Mouse (Mus musculus): ENCODE measurements at regions not wholly inside any gene's neighbourhood (a gene's known extent, or its start where the extent isn't known, plus 50 kb on each side); places are given as distances from the start of the nearest gene placed in this dataset.

DNA sequence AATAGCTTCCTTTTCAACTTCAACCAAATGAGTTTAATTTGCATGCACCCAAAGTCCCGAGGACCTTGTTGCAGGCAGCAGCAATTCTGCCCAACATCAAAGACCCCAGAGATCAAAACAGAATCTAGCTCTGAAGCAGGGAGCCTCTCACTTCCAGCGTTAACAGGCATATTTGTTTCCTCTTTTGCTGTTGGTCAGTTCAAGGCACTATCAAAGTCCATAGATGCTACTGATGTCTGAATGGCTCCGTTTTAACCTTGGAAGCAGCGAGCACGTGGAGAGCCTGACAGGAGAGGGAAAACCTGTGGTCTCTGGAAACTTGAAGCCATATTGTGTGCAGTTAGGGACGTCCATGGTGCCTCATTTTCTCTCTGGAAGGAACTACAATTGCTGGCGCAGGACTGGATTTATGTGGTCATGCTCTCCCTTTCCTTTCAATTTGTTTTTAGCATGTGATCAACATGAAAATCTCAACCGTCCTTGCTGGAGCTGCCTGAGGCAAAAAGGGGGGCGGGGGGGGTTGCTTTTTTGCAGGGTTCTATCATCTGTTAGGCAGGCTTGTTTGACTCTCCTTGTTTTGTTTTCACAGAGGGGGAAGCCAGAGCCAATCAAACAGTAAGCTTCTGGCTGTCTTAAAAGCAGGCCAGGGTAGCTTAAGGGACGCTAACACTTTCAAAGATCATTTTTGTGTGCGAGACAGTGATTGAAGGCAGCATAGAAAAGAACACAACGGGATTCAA is 338.4 kb downstream of the Btg1 start:
- no peak for DNase-seq (ENCODE audit: low spot score in 2 of 2)

DNA sequence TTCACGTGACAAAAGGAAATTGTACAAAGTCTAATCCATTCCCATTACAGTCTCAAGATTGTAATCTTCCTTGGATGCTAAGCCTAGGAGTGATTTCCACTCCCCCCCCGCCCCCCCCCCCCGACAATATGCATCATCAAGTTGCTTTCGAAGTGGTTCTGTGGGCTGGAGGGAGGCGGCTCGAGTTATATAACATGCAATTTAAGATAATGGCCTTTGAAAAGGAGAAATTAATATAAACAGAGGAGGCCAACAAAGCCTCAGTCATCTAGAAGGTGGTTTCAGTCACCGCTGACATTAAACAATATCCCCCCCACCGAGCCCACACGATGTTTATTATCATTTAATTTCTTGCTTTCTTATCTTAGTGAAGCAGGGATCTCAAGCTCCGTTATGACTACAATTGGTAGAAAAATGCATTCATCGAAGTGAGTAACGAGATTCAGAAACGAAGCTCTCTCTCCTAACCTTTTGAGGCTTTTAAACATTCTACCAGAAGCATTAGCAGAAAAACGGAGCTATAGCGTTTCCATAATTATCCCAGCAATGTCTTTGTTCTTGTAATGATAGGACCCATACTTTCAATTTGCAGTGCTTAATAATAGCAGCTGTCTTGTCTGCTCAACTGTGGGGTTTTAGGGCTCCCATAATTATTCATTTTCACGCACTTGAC is 339.1 kb downstream of the Btg1 start:
- no peak for DNase-seq (ENCODE audit: low spot score in 2 of 2)

DNA sequence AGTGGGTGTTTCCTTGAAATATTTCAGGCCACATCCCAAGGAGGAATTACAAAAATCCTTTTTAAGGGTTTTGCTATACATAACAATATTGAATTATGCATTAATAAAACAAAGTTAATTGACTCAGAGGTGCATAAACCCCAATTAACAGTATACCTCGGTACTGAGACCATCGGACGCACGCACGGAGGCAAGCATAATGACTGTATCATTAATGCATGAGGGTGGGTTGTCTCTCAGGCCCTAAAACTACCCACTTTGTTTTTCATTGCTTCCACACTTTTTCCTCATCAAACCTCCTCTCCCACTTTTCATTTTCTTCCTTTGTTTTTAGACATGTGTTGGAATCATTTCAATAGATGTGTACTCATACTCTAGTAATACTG is 339.6 kb downstream of the Btg1 start:
- DNase-seq (ENCODE audit: low spot score in 2 of 2) = no peak

DNA sequence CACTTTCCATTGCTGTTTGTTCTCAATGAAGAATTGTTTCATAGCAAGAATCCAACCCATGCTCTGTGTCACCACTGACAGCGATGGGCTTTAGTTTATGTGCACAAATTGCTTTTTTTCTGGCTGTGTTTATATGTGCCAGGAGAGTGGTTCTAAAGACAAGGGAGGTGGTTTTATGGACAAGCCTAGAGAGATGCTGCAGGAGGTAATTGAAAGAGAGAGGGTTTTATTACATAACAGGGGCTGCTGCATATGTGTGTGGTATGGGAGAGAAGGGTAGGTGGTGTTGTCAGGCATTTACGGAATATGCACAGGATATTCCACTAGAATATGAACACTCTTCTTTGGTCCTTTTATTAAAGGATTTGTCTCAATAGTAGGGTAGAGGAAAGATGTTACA is 340.2 kb downstream of the Btg1 start:
- no peak for DNase-seq (ENCODE audit: low spot score in 2 of 2)

DNA sequence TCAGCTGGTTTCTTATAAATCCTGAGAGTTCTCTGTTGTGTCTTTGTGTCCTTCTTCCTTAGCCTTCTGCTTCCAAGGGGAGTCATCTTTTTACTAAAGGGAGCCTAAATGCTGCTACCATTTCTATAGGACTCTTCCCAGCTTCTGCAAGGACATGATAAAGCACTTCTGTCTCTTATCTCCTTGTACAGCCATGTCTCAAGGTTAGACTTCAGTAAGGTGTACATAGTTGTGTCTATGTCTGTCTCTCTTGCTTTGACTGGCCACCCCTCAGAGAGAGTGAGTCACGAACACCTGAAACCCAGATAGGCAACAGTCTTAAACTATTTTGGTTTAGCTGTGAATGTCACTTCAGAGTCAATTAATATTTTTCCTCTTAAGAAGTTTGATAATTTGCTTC is 353.0 kb downstream of the Btg1 start:
- DNase-seq (ENCODE audit: low spot score in 2 of 2) = no peak

DNA sequence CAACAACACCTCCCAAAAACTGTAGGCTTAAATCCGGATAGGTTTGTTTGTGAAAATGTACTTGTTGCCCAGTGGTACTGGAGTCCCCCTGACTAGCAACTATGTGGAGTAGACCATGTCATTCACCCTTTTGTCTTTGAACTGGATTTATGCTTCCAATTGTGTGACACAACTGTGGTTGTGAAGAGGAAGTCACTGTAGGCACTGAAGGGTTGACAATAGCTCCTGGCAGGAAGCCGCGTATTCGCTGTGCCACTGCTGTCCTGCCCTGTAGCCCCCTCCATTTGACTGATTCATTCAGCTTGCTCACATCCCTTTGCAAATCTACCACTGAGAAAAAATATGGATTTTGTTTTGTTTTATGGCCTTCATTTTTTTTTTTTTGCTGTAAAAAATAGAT is 353.9 kb downstream of the Btg1 start:
- no peak for DNase-seq (ENCODE audit: low spot score in 2 of 2)

DNA sequence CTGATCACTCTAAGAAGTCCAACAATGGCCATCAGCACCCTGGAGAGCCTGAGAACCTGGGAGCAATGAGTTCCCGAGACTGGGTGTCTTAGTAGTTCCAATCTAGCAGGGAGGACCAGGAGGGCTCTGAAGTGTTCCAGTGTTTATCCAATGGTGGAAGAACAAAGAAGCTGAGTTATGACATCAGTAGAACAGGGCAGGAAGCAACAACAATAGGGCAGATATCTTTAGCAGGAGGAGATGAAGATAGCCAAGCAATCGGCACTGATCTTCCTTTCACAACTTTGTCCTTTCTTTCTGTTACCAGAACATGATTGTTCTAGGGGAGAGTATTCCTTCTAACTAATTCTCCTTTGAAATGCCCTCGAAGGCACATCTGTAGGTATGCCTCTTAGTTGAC is 355.0 kb downstream of the Btg1 start:
- DNase-seq (ENCODE audit: low spot score in 2 of 2) = no peak

DNA sequence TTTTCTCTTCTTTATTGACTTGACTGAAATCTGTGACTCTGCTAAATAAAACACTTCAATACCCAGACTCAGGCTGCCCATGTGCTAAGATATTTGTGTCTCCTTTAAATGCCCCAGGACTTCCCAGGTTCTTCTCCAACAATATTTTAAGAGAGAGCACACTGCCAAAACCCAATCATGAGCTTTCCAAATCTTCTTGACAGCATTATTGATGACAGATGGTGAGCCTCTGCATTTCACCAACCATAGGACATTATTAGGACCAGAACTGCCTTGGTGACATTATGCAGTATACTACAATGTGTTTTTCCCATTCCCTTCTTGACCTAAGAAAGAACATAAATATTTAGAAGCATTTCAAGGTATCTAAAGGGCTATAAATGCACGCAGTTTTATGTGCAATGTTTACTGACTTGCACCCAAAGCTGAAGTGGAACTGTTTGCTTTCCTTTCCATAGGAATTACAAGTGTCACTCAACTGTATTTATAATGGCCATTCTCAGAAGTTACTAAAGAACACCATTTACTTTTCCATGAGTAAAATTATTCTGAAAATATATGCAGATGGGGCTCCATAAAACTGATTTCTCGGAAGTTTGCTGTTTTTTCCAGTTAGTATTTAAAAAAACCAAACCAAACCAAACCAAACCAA is 357.6 kb downstream of the Btg1 start:
- DNase-seq (ENCODE audit: low spot score in 2 of 2) = no peak

DNA sequence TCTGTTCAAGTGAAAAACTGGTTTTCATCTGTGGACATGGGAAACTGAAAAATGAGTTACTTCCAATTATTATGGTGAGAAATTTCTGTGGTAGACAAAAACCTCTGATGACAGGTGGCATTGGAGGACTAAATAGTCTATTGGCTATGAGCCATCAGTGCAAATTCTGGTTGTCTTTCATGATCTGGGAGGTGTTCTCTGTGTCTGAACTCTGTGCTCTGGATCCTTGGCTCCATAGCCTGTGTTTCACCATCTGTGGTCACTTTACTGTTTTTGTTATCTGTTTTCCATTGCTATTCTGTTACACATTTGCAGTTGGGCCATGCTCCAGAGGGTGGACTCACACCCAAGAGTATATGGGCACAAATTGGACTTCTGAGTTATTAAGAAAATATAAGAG is 359.9 kb downstream of the Btg1 start:
- DNase-seq (ENCODE audit: low spot score in 2 of 2) = no peak

DNA sequence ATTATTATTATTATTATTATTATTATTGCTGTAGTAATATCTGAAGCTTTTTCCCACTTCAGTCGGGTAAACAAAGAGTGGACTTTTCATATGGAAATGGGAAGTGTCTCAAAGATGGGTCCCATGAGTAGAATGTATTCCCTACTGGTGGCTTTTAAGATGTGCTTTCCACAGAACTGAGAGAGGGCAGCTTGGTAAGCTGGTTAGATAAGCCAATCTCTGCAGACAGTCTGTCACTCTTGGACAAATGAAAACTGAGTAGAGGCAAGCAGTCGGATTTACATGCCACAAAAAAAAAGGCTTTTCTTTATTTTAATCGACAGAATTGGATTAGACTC is 363.7 kb downstream of the Btg1 start:
- no peak for DNase-seq (ENCODE audit: low spot score in 2 of 2)

DNA sequence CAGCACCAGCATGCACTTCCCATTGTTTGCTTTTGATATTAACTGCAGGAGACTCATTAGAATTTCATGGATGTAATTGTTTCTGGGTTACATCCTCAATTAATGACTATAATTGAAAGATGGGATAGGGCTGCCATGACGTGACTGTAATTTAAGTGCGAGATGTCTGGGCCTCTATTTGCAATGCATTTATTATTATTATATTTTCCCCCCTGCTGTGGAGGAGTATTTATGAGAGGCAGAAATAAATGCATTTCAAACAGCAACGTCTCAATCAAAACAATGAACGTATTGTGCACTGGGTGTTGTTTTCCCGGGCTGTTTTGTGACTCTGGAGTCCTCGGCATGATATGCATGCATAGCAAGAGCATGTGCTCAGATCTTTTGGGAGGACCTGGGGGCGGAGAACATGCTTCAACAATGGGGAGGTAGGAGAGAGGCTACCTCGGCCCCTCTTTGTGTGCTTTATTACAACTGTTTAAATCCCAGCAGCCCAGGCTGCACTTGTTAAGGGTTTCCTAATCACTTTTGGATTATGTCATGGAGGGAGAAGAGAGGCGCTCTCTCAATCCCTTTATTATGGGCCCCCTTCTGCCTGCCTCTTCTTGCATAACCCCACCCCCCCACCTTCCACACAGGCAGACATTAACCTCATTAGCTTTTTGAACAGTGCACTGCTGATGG is 364.2 kb downstream of the Btg1 start:
- no peak for DNase-seq (ENCODE audit: low spot score in 2 of 2)

DNA sequence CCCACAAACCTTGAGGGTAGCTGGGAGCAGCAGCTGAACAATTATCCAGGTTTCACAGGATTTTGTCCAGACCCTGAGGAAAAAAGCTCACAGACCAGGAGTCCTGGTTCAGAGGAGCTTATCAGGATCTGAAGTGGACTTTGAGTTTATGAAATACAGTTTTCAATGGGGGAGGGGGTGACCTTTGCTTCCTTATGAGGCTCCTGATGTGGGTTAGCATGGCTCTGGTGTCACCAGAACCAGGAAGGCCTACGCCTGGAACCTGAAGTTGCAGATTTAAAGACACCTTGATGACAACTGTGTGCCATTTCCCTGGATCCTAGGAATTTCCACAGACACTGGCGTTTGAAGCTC is 364.7 kb downstream of the Btg1 start:
- DNase-seq (ENCODE audit: low spot score in 2 of 2) = no peak

DNA sequence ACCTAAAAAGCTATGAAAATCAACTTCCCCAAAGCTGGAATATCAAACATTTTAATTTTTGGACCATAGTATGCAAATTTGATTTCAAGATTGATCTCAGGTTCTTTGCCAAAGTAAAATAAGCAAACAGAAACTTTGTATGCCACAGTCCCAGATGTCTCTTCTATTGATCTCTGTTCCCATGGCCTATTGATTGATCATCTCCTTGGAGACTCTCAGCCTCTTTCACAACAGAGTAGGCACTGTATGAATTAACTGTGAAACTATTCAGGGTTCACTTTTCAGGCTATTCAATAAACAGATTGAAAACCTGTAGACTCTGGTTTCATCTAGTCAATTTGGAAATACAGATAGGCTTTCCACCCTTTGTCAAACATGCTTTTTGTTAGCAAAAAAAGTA is 384.1 kb downstream of the Btg1 start:
- no peak for DNase-seq (ENCODE audit: low spot score in 2 of 2)

DNA sequence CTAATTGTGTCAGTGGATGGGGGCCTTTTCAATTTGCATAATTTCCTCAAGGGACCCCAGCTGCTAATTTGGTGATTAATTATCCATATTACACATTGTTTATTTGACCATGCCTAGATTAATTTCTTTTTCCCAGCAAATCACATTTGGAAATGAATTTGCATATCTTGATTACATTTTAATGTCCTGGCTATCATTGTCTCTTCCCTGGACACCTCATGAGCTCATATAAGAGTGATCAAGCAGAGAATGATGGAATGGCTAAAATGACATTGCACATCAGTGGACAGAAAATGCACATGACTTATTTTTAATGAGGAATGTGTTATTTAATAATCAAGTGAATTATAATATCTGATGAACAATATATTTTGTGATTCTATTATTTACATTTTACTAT is 392.1 kb downstream of the Btg1 start:
- no peak for DNase-seq (ENCODE audit: low spot score in 2 of 2)

DNA sequence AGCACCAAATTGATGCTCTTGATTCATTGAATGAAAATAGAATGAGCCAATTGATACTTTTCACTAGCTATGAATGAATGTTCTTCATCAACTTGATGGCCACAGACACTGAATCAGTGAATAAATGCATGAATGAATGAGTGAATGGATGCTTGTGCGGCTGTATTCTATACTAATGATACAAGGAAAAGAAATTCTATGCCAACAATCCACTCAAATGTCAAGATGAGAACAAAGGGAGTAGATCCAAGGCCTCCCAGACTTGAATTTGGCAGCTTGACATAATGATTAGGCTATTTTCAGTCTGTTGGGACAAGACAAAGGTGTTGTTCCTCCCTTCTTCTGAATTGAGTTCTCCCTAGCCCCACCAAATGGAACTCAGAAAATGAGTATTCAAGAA is 393.1 kb downstream of the Btg1 start:
- DNase-seq (ENCODE audit: low spot score in 2 of 2) = no peak

DNA sequence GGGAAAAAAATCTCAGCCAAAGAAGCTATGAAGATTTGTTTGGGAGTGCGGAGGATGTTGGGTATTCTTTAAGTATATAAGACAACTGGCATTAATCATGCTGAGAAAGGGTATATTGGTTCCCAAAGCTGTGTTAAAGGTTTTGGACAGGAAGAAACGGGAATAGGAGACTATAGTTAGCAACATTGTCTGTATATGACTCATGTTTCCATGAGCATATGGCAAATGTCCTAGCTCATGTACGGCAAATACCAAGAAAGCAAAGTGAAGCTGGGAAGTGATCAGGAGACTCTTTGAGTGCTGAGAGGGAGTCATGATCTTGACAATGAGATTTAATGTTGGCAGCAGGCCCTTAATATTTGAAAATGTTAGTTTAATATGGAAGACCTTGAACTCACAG is 401.8 kb downstream of the Btg1 start:
- DNase-seq (ENCODE audit: low spot score in 2 of 2) = no peak

DNA sequence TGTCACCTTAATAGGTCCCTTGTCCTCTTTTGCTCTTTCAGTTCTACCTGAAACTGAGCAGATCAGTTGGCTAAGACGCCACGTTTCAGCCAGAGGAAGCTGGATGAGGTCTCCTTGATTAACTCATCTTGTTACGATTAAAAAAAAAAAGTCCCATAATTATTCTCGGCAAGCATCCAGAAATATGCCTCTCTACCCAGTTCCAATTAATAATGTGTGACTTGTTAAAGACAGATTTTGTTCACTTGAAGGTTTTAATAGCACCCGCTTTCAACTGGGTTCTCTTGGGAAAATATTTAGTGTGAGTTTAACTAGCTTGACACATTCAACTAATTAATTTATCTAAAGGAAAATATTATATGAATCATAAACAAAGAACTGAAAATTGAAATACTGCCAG is 412.0 kb downstream of the Btg1 start:
- no peak for DNase-seq (ENCODE audit: low spot score in 2 of 2)

DNA sequence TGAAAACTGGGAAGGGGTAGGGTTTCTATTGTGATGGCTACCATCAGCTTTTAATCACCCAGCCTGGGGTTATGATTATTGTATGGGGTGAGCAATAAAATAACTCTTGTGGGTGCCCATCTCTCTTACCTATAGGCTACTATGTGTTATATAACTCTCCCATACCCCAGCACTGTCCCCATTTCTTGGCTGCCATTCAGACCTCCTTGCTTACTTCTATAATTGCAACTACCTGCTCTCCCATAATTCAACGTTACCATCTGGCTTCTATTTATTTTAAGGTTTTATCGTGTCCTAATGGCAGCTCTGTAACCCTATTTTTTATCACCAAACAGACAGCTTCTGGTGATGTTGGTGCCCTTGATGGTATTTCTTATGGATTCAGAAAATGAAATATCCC is 414.2 kb downstream of the Btg1 start:
- no peak for DNase-seq (ENCODE audit: low spot score in 2 of 2)

DNA sequence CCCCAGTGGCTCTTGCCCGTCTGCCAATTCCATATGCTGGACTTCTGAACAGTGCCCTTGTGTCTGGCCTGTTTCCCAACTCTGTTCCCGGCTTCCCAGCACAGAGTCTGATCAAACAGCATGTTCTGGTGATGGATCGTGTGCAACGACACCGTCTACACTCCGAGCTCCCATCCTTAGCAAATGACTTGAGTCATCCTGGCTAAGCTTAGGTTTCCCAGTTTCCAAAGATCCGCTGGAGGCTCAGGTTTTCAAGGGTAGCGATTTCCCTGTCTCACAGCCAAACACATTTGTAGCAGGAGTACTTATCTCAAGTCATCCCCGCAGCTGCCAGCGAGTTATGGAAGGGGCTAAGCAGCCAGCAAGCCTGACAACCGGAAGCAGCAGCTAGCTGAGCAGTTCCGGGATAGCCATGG is 418.6 kb downstream of the Btg1 start:
- DNase-seq (ENCODE audit: low spot score in 2 of 2) = no peak

DNA sequence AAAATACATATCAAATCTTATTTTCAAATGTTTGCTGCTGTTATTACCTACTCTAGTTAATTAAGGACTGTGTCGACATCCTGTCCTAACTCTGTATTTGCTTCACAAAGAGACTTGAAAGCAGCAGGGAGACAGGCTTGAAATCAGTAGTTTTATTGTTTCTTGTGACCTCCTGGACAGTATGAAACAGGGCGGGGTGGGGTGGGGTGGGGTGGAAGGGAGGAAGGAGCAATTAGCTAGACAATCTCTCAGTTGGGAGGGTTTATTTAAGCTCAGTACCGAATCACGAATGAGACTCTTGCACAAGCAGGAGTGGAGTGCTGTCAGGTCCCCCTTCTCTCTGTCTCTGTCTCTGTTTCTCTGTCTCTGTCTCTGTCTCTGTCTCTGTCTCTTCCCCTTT is 421.2 kb downstream of the Btg1 start:
- no peak for DNase-seq (ENCODE audit: low spot score in 2 of 2)

DNA sequence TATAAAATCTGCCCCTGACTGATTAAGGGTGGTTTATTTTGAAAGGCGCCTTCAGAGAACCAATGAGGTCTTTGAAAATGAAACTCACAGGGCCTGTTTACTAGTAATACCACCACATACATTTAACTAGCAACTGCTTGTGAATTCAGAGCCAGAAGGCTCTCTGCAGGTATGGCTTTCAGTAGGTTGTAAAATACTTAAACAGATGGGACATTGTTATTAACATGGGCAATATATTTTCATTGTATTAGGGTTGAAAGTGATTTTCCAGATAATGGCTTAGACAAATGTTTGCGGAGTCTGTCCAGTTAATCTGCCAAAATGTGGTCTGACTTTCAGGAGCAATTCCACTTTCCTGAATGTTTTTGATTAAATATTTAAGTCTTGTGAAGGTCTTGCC is 430.8 kb downstream of the Btg1 start:
- no peak for DNase-seq (ENCODE audit: low spot score in 2 of 2)

DNA sequence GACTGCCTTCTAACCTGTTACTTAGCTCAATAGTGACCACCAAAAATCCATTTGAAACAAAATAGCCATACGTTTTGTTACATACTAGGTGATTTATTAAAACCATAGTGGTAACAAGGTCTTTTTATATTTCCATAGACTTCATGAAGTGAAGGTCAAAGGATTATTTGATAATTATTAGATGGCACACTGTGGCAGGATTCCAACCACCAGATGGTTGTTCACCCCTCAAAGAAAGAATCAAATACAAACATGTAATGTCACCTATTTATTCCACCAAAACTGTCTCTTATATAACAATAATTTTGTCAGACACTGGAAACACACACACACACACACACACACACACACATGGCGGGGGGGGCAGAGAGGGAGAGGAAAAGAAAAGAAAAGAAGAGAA is 431.2 kb downstream of the Btg1 start:
- no peak for DNase-seq (ENCODE audit: low spot score in 2 of 2)

DNA sequence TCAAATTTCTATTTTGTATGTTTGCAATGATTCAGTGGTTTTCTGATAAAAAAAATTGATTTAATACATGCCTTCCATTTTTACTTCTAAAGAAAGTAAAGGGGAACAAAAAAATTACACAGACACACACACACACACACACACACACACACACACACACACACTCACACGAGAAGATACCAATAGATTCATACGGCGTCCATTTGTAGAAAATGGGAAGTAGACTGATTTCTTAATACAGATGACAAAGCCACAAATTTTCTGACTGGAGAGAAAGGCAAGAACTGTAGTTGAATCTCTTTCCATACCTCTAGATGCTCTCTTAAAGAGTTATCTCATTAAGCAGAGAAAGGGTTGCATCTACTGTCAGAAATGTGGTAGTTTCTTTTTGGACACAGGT is 424.9 kb upstream of the Dcn start:
- no peak for DNase-seq (ENCODE audit: low spot score in 2 of 2)

Data from urinary bladder, postnatal 36 days (tissue).